Mouse (Mus musculus) kidney, embryonic 14.5 days (tissue): ENCODE measurements at regions not wholly inside any gene's neighbourhood (a gene's known extent, or its start where the extent isn't known, plus 50 kb on each side); places are given as distances from the start of the nearest gene placed in this dataset.

Experiments used
- ATAC-seq: fragments of 200-750 bp; cut with Nextera tagmentation; 2 replicates; pipeline ENCODE4 v1.8.0; 2017; ENCODE audit warnings: moderate number of reproducible peaks, mild to moderate bottlenecking, moderate TSS enrichment, moderate library complexity; ENCODE audit not compliant: low FRiP score, low TSS enrichment
- H3K27ac ChIP-seq: fragments of 300-500 bp; sonication (generic); 2 replicates; pipeline ENCODE4 v1.5.1; 2014; ENCODE audit warnings: low read depth, mild to moderate bottlenecking, low read length, moderate library complexity, mixed read lengths
- H3K27me3 ChIP-seq: fragments of 300-500 bp; sonication (generic); 2 replicates; pipeline ENCODE4 v1.6.1; 2014; ENCODE audit warnings: mild to moderate bottlenecking, low read length; ENCODE audit not compliant: control insufficient read depth, insufficient read depth
- H3K36me3 ChIP-seq: fragments of 300-500 bp; sonication (generic); 2 replicates; pipeline ENCODE4 v1.6.1; 2014; ENCODE audit warnings: low read length, mixed read lengths; ENCODE audit not compliant: control insufficient read depth, insufficient read depth
- H3K4me1 ChIP-seq: fragments of 300-500 bp; sonication (generic); 2 replicates; pipeline ENCODE4 v1.6.1; 2014; ENCODE audit warnings: low read length, mixed read lengths; ENCODE audit not compliant: control insufficient read depth, insufficient read depth
- H3K4me2 ChIP-seq: fragments of 300-500 bp; sonication (generic); replicated peaks from 2 replicates; pipeline ENCODE4 v1.6.1; 2014; ENCODE audit warnings: low read depth, mild to moderate bottlenecking, low read length
- H3K4me3 ChIP-seq: fragments of 300-500 bp; sonication (generic); 2 replicates; pipeline ENCODE4 v1.5.1; 2014; ENCODE audit warnings: mild to moderate bottlenecking, low read length
- H3K9ac ChIP-seq: fragments of 300-500 bp; sonication (generic); 2 replicates; pipeline ENCODE4 v1.6.1; 2014; ENCODE audit warnings: low read depth, mild to moderate bottlenecking, low read length, moderate library complexity
- H3K9me3 ChIP-seq: fragments of 300-500 bp; sonication (generic); 2 replicates; pipeline ENCODE4 v1.6.1; 2016; ENCODE audit warnings: low read length; ENCODE audit not compliant: control insufficient read depth
- WGBS: fragments of 180-500 bp; shearing (Covaris S2); extraction: QIAGEN DNeasy Blood & Tissue Kit; methylation state at CpG from one replicate; pipeline ENCODE4 v1.1.7; 2014; 5-methylcytosine and 5-hydroxymethylcytosine counted together

- Histone ChIP-seq H3K27me3 (no peaks in the 10 kb centered on the region), H3K27ac (no peak overlapping the region), H3K9ac (no peak overlapping the region), H3K4me1 (peaks cover 6% of the 10 kb centered on the region; the same call in 1 of the 2 replicates), H3K36me3 (no peaks in the 10 kb centered on the region), H3K9me3 (no peaks in the 10 kb centered on the region), H3K4me3 (no peak overlapping the region), H3K4me2 (no peak overlapping the region)
- no peak for ATAC-seq
- WGBS = 85% methylated on average over 13 of the region's 13 CpGs
Observed at GRCm38 (mm10) chr4:89509655-89510391, 169.4 kb upstream of the Dmrta1 start.

GRCm38 (mm10) chr4:89508103-89508763 is 171.0 kb upstream of the Dmrta1 start:
- no peak overlapping the region for H3K4me3 ChIP-seq
- no peaks in the 10 kb centered on the region for H3K9me3 ChIP-seq
- H3K27ac ChIP-seq = no peak overlapping the region
- WGBS = 10% methylated on average over 6 of the region's 6 CpGs
- peak overlapping the region; percentile 21; the same call in 1 of the 2 replicates for H3K4me2 ChIP-seq
- H3K36me3 ChIP-seq = no peaks in the 10 kb centered on the region
- H3K27me3 ChIP-seq = no peaks in the 10 kb centered on the region
- peak; percentile 71 for ATAC-seq
- no peak overlapping the region for H3K9ac ChIP-seq
- H3K4me1 ChIP-seq = peaks cover 6% of the 10 kb centered on the region; the same call in 1 of the 2 replicates

DNA sequence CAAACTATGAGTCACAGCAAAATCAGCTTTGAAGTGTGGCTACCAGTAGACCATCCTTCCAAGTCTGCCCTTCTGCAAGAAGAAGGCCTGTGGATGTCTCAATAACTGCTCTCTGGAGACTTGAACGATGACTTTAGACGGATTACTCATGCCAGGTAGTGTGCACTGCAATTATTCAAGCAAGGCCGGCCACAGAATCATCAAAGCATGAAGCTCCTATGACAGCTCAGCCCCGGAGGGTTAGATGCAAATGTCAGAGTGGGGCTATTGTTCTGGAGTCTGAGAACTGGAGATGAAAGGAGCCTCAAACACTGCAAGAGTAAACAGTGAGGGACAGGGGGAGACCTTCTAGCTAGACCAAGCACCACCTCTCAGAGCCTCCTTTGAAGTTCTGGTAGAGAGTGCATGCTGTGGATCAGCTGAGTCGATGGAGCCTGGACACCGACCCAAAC is 173.8 kb upstream of the Dmrta1 start:
- H3K4me1 ChIP-seq = peaks cover 6% of the 10 kb centered on the region; the same call in 1 of the 2 replicates
- H3K9me3 ChIP-seq = no peaks in the 10 kb centered on the region
- no peaks in the 10 kb centered on the region for H3K36me3 ChIP-seq
- no peak overlapping the region for H3K9ac ChIP-seq
- ATAC-seq = peak; percentile 53
- H3K27me3 ChIP-seq = no peaks in the 10 kb centered on the region
- WGBS = 6% methylated on average over 6 of the region's 6 CpGs
- no peak overlapping the region for H3K4me3 ChIP-seq
- no peak overlapping the region for H3K4me2 ChIP-seq
- no peak overlapping the region for H3K27ac ChIP-seq

DNA sequence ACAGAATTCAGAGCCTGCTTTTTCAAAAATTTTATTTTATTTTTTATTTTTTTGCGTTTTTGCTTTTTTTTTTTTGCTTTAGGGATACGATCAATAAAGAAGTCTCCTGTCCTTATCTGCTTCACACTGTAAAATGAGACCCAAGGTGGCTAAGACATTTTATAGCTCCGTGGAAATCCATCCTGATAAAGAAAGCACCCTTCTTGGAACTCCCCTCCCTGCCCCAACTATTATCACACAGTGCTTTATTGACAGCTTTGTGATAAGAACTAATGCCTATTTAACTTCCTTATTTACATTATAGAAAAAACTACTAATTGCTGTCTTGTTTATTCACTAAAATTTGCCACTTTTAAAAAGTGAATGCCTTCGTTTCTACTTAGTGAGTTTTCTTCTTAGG is 179.0 kb upstream of the Dmrta1 start:
- Histone ChIP-seq H3K9me3 (no peaks in the 10 kb centered on the region), H3K36me3 (no peaks in the 10 kb centered on the region), H3K4me1 (0 out of 2 replicates have a peak, but pooled peaks cover 2% of the 10 kb centered on the region), H3K9ac (no peak overlapping the region), H3K27me3 (no peaks in the 10 kb centered on the region), H3K4me2 (no peak overlapping the region), H3K27ac (no peak overlapping the region), H3K4me3 (no peak overlapping the region)
- WGBS = 63% methylated on average over 4 of the region's 4 CpGs
- no peak for ATAC-seq

- Histone ChIP-seq H3K9ac (no peak overlapping the region), H3K27ac (no peak overlapping the region), H3K9me3 (no peaks in the 10 kb centered on the region), H3K4me1 (0 out of 2 replicates have a peak, but pooled peaks cover under 1% of the 10 kb centered on the region), H3K4me2 (no peak overlapping the region), H3K4me3 (no peak overlapping the region), H3K36me3 (no peaks in the 10 kb centered on the region), H3K27me3 (no peaks in the 10 kb centered on the region)
- 88% methylated on average over 8 of the region's 8 CpGs for WGBS
- no peak for ATAC-seq
Observed at GRCm38 (mm10) chr4:89490947-89491346, 180.1 kb upstream of the Cdkn2b start.

- H3K4me3 ChIP-seq = no peak overlapping the region
- H3K27me3 ChIP-seq = no peaks in the 10 kb centered on the region
- H3K9ac ChIP-seq = no peak overlapping the region
- no peaks in the 10 kb centered on the region for H3K36me3 ChIP-seq
- 73% methylated on average over 5 of the region's 5 CpGs for WGBS
- ATAC-seq = no peak
- H3K27ac ChIP-seq = no peak overlapping the region
- H3K4me1 ChIP-seq = 0 out of 2 replicates have a peak, but pooled peaks cover 3% of the 10 kb centered on the region
- H3K4me2 ChIP-seq = no peak overlapping the region
- no peaks in the 10 kb centered on the region for H3K9me3 ChIP-seq
Observed at GRCm38 (mm10) chr4:89487416-89488165, 176.8 kb upstream of the Cdkn2b start.

- WGBS = 73% methylated on average over 4 of the region's 4 CpGs
- ATAC-seq = no peak
- no peak overlapping the region for H3K9ac ChIP-seq
- H3K4me1 ChIP-seq = 0 out of 2 replicates have a peak, but pooled peaks cover 3% of the 10 kb centered on the region
- no peak overlapping the region for H3K27ac ChIP-seq
- no peaks in the 10 kb centered on the region for H3K9me3 ChIP-seq
- no peaks in the 10 kb centered on the region for H3K27me3 ChIP-seq
- H3K36me3 ChIP-seq = no peaks in the 10 kb centered on the region
- H3K4me3 ChIP-seq = no peak overlapping the region
- H3K4me2 ChIP-seq = no peak overlapping the region
Observed at GRCm38 (mm10) chr4:89486963-89487362, 176.1 kb upstream of the Cdkn2b start.

- WGBS = 24% methylated on average over 11 of the region's 11 CpGs
Observed at GRCm38 (mm10) chr4:89485981-89486531, 175.2 kb upstream of the Cdkn2b start.

More at GRCm38 (mm10) chr4:89485981-89486531, 175.2 kb upstream of the Cdkn2b start:
- Histone ChIP-seq H3K27ac (no peak overlapping the region; the same call in 1 of the 2 replicates), H3K9me3 (no peaks in the 10 kb centered on the region), H3K36me3 (no peaks in the 10 kb centered on the region), H3K27me3 (no peaks in the 10 kb centered on the region), H3K4me3 (no peak overlapping the region), H3K4me2 (peak overlapping the region; percentile 21; the same call in 1 of the 2 replicates), H3K9ac (no peak overlapping the region), H3K4me1 (0 out of 2 replicates have a peak, but pooled peaks cover 3% of the 10 kb centered on the region)
- ATAC-seq = peak; percentile 82
